Mouse (Mus musculus) intestine, embryonic 16.5 days (tissue): ENCODE data around the gene Mcu. TPM values are rescaled to one million over a fixed set of nuclear protein-coding genes. Genes with fewer than 3 reads are reported as not detected.

Source experiments
- ATAC-seq: fragments of 200-750 bp; cut with Nextera tagmentation; 2 replicates; pipeline ENCODE4 v1.8.0; 2017; ENCODE audit warnings: moderate TSS enrichment, moderate library complexity
- H3K27ac ChIP-seq: fragments of 300-500 bp; sonication (generic); 2 replicates; pipeline ENCODE4 v1.5.1; 2014; ENCODE audit warnings: mild to moderate bottlenecking, low read length
- H3K27me3 ChIP-seq: fragments of 300-500 bp; sonication (generic); replicated peaks from 2 replicates; pipeline ENCODE4 v1.6.1; 2014; ENCODE audit warnings: low read length, control low read depth, mixed read lengths; ENCODE audit not compliant: control insufficient read depth, insufficient read depth
- H3K36me3 ChIP-seq: fragments of 300-500 bp; sonication (generic); 2 replicates; pipeline ENCODE4 v1.6.1; 2014; ENCODE audit warnings: low read length, control low read depth; ENCODE audit not compliant: control insufficient read depth, insufficient read depth
- H3K4me1 ChIP-seq: fragments of 300-500 bp; sonication (generic); 2 replicates; pipeline ENCODE4 v1.6.1; 2014; ENCODE audit warnings: low read length, control low read depth, mixed read lengths; ENCODE audit not compliant: control insufficient read depth, insufficient read depth
- H3K4me2 ChIP-seq: fragments of 300-500 bp; sonication (generic); 2 replicates; pipeline ENCODE4 v1.6.1; 2014; ENCODE audit warnings: low read depth, low read length, control low read depth
- H3K4me3 ChIP-seq: fragments of 300-500 bp; sonication (generic); 2 replicates; pipeline ENCODE4 v1.5.1; 2014; ENCODE audit warnings: mild to moderate bottlenecking, low read length
- H3K9ac ChIP-seq: fragments of 300-500 bp; sonication (generic); 2 replicates; pipeline ENCODE4 v1.6.1; 2014; ENCODE audit warnings: low read depth, low read length
- H3K9me3 ChIP-seq: fragments of 300-500 bp; sonication (generic); 2 replicates; pipeline ENCODE4 v1.6.1; 2016; ENCODE audit warnings: low read length, control low read depth; ENCODE audit not compliant: control insufficient read depth
- WGBS: fragments of 180-500 bp; shearing (Covaris S2); extraction: QIAGEN DNeasy Blood & Tissue Kit; methylation state at CpG from one replicate; pipeline ENCODE4 v1.1.7; 2014; 5-methylcytosine and 5-hydroxymethylcytosine counted together
- polyA plus RNA-seq: library from polyadenylated mRNA; unstranded; fragments of >200 nt; fragmentation: Nextera tagmentation; extraction: Ambion mirVana; gene quantifications from 2 replicates; pipeline ENCODE4 v1.2.1, GENCODE M21; 2015

The Mcu gene
- 75.3 and 77.5 TPM in 2 replicates for polyA plus RNA-seq

GRCm38 (mm10) chr10:59616522-59616921, at the start of gene Mcu:
Mcu (minus strand) TSS chr10:59616692.
- peaks cover 19% of the 10 kb centered on the region; the same call in 1 of the 2 replicates for H3K4me1 ChIP-seq
- no peaks in the 10 kb centered on the region for H3K36me3 ChIP-seq
- H3K9me3 ChIP-seq = no peaks in the 10 kb centered on the region
- peak within 1 kb of the TSS; percentile 82 for H3K4me2 ChIP-seq
- H3K9ac ChIP-seq = peak within 1 kb of the TSS; percentile 95
- peak within 1 kb of the TSS; percentile 91 for H3K27ac ChIP-seq
- peak within 1 kb of the TSS; percentile 92 for H3K4me3 ChIP-seq
- peak; percentile 99 for ATAC-seq
- no peaks in the 10 kb centered on the region for H3K27me3 ChIP-seq
- WGBS = under 1% methylated on average over 36 of the region's 36 CpGs

- Histone ChIP-seq H3K9ac (no peak overlapping the region), H3K4me1 (peaks cover 8% of the 10 kb centered on the region), H3K4me3 (no peak overlapping the region), H3K27ac (no peak overlapping the region), H3K4me2 (no peak overlapping the region), H3K9me3 (no peaks in the 10 kb centered on the region), H3K27me3 (no peaks in the 10 kb centered on the region), H3K36me3 (no peaks in the 10 kb centered on the region)
- 70% methylated on average over 13 of the region's 13 CpGs for WGBS
- no peak for ATAC-seq
Measured at GRCm38 (mm10) chr10:59665503-59666291, 49.2 kb upstream of the Mcu start.

GRCm38 (mm10) chr10:59664765-59665164, 48.3 kb upstream of the Mcu start:
- no peaks in the 10 kb centered on the region for H3K27me3 ChIP-seq
- no peak for ATAC-seq
- no peak overlapping the region for H3K9ac ChIP-seq
- H3K9me3 ChIP-seq = no peaks in the 10 kb centered on the region
- no peak overlapping the region for H3K27ac ChIP-seq
- H3K4me2 ChIP-seq = no peak overlapping the region
- H3K36me3 ChIP-seq = no peaks in the 10 kb centered on the region
- H3K4me1 ChIP-seq = peaks cover 8% of the 10 kb centered on the region
- 72% methylated on average over 2 of the region's 2 CpGs for WGBS
- H3K4me3 ChIP-seq = no peak overlapping the region

- 79% methylated on average over 13 of the region's 13 CpGs for whole genome bisulfite sequencing
- Histone ChIP-seq H3K36me3 (no peaks in the 10 kb centered on the region), H3K9ac (no peak overlapping the region), H3K27ac (no peak overlapping the region), H3K4me1 (no peaks in the 10 kb centered on the region), H3K4me2 (no peak overlapping the region), H3K27me3 (no peaks in the 10 kb centered on the region), H3K4me3 (no peak overlapping the region), H3K9me3 (no peaks in the 10 kb centered on the region)
- no peak for ATAC-seq
Measured at GRCm38 (mm10) chr10:59656799-59657198, 40.3 kb upstream of the Mcu start.

GRCm38 (mm10) chr10:59646821-59647378, 30.4 kb upstream of the Mcu start:
- H3K9me3 ChIP-seq = no peaks in the 10 kb centered on the region
- no peak overlapping the region for H3K27ac ChIP-seq
- no peaks in the 10 kb centered on the region for H3K27me3 ChIP-seq
- no peaks in the 10 kb centered on the region for H3K4me1 ChIP-seq
- no peak overlapping the region for H3K9ac ChIP-seq
- H3K4me3 ChIP-seq = no peak overlapping the region
- 69% methylated on average over 5 of the region's 5 CpGs for WGBS
- H3K36me3 ChIP-seq = no peaks in the 10 kb centered on the region
- peak; percentile 73 for ATAC-seq
- H3K4me2 ChIP-seq = no peak overlapping the region

- no peak overlapping the region for H3K4me2 ChIP-seq
- H3K4me3 ChIP-seq = no peak overlapping the region
- H3K9ac ChIP-seq = no peak overlapping the region
- no peaks in the 10 kb centered on the region for H3K27me3 ChIP-seq
- 47% methylated on average over 4 of the region's 4 CpGs for WGBS
- no peak overlapping the region for H3K27ac ChIP-seq
- no peaks in the 10 kb centered on the region for H3K36me3 ChIP-seq
- H3K4me1 ChIP-seq = no peaks in the 10 kb centered on the region
- H3K9me3 ChIP-seq = no peaks in the 10 kb centered on the region
- ATAC-seq = 0 out of 2 replicates have a peak, but pooled peaks have one; percentile 45
Measured at GRCm38 (mm10) chr10:59645153-59645552, 28.7 kb upstream of the Mcu start.

- Histone ChIP-seq H3K36me3 (no peaks in the 10 kb centered on the region), H3K4me3 (no peak overlapping the region), H3K27ac (no peak overlapping the region), H3K9ac (no peak overlapping the region), H3K9me3 (no peaks in the 10 kb centered on the region), H3K4me1 (no peaks in the 10 kb centered on the region), H3K27me3 (no peaks in the 10 kb centered on the region), H3K4me2 (no peak overlapping the region)
- peak; percentile 76; the same call in 1 of the 2 replicates for ATAC-seq
- whole genome bisulfite sequencing = 75% methylated on average over 2 of the region's 2 CpGs
Measured at GRCm38 (mm10) chr10:59644710-59645109, 28.2 kb upstream of the Mcu start.

- Histone ChIP-seq H3K9me3 (no peaks in the 10 kb centered on the region), H3K4me3 (no peak overlapping the region)
- WGBS = 86% methylated on average over 9 of the region's 9 CpGs
Measured at GRCm38 (mm10) chr10:59643645-59644044, 27.2 kb upstream of the Mcu start.

GRCm38 (mm10) chr10:59642659-59643377, 26.3 kb upstream of the Mcu start:
- ATAC-seq = no peak
- no peaks in the 10 kb centered on the region for H3K36me3 ChIP-seq
- no peak overlapping the region for H3K4me2 ChIP-seq
- H3K27ac ChIP-seq = no peak overlapping the region
- H3K4me3 ChIP-seq = no peak overlapping the region
- no peak overlapping the region for H3K9ac ChIP-seq
- no peaks in the 10 kb centered on the region for H3K4me1 ChIP-seq
- no peaks in the 10 kb centered on the region for H3K9me3 ChIP-seq
- no peaks in the 10 kb centered on the region for H3K27me3 ChIP-seq
- WGBS = 58% methylated on average over 8 of the region's 8 CpGs

More at GRCm38 (mm10) chr10:59643645-59644044, 27.2 kb upstream of the Mcu start:
- no peaks in the 10 kb centered on the region for H3K36me3 ChIP-seq
- H3K27me3 ChIP-seq = no peaks in the 10 kb centered on the region
- H3K4me2 ChIP-seq = no peak overlapping the region
- no peak overlapping the region for H3K27ac ChIP-seq
- no peak overlapping the region for H3K9ac ChIP-seq
- H3K4me1 ChIP-seq = no peaks in the 10 kb centered on the region
- no peak for ATAC-seq
